Mouse (Mus musculus): ENCODE data around the gene Ccdc110. TPM values are rescaled to one million over a fixed set of nuclear protein-coding genes. Genes with fewer than 3 reads are reported as not detected.

Gene Ccdc110
- polyA plus RNA-seq (2017; shearing (Covaris generic)): not detected

DNA sequence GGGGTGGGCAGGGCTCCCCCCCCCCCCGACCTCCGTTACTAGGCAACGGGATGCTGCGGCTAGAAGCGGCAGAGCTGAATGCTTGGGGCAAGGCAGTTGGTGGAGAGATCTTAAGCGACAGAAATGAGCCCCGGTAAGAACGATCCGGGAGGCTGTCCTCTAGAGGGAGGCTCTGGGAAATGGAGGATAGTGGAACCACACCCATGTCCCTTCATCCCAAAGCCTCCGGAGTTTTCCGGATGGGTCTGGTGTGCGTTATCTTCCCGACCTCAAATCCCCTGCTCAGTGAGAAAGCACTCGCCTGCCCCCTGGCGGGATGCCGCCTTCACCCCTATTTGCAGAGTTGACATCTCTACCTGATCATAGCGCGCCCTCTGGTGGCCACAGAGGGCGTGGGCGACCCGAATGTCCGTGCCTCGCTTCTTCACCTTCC, at the start of gene Ccdc110:
TSS of gene Ccdc110 (plus strand) at position 38 of the 433 bp plus-strand sequence.

DNA sequence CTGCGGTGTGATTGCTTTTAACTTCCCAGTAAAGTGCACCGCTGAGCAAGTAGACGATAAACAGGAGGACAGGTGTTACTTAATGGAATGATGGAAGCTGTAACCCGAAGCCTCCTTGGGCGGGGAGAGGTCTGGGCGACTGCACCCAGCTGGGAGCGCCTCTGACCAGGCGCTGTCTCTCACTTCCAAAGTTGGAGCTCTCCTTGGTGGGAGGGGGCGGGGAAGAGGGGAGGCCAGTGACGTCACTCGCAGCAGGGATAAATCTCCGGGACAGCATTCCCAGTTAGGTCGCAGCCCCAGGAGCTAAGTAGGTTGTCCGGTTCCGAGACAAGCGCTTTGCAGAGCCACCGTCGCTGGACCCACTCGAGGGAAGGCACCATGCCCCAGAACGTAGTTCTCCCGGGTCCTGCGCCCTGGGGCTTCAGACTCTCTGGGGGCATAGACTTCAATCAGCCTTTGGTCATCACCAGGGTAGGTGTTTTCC, 49.2 kb upstream of the Ccdc110 start, which contains the start of gene Pdlim3:
TSS of gene Pdlim3 (plus strand) at position 260 of the 484 bp plus-strand sequence.

DNA sequence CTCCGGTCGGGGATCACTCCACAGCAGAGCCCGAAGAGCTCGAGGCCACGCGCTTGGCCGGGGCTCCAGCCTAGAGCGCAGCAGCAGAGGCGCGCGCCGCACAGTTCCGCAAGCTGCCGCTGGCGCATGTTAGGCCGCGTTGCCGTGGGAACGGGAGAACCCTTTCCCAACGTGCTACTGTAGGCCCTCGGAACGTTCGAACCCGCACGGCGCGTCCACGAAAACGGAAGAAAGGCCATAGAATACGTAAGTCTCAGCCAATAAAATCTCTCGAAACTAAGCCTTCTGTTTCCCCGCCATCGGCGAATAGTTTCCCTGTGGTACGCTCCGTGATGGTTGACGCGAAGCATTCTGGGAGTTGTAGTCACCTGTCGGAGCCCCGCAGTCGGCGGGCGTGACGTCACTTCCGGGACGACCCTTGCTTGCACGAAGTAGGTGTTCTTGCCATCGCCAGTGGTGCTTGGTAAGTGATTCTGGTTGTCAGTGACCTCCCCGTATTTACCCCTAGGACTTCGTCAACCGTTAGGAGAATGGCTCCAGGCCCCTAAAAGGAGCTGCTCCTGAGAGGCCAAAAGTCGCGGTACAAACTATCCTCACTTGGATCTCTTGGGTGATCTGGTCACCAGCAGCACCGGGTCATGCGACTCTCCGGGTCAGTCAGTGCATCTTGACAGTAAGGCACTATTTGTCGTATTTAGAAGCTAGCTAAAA, 40.9 kb downstream of the Ccdc110 start, which contains the start of the genes 1700029J07Rik and Ufsp2:
TSS of gene 1700029J07Rik (minus strand) at position 127 of the 711 bp plus-strand sequence.
TSS of gene Ufsp2 (plus strand) at position 403 of the 711 bp plus-strand sequence.

Other genes starting within 250 kb of the Ccdc110 start
- gene Pdlim3, start 49.2 kb upstream of the Ccdc110 start, polyA plus RNA-seq (2017; shearing (Covaris generic)): 0.07 TPM
- gene 1700029J07Rik, start 40.6 kb downstream of the Ccdc110 start, polyA plus RNA-seq (2017; shearing (Covaris generic)): 2.4 TPM
- 51.7 TPM for gene Ufsp2, start 40.9 kb downstream of the Ccdc110 start, polyA plus RNA-seq (2017; shearing (Covaris generic))
- gene Lrp2bp, start 64.7 kb downstream of the Ccdc110 start, polyA plus RNA-seq (2017; shearing (Covaris generic)): not detected
- 16.4 TPM for gene Ankrd37, start 71.1 kb downstream of the Ccdc110 start, polyA plus RNA-seq (2017; shearing (Covaris generic))
- gene Cfap97, start 217.2 kb downstream of the Ccdc110 start, polyA plus RNA-seq (2017; shearing (Covaris generic)): 38.4 TPM
- gene Snx25, start 217.5 kb downstream of the Ccdc110 start, polyA plus RNA-seq (2017; shearing (Covaris generic)): 2.9 TPM

All from CD4-positive, CD25-positive, alpha-beta regulatory T cell, adult 9 weeks (primary cell).